Mouse (Mus musculus) limb, embryonic 13.5 days (tissue): ENCODE results near the gene Ptprz1. TPM values are rescaled to one million over a fixed set of nuclear protein-coding genes. Genes with fewer than 3 reads are reported as not detected.

ENCODE experiments used
- ATAC-seq: fragments of 200-750 bp; cut with Nextera tagmentation; 2 replicates; pipeline ENCODE4 v1.8.0; 2017; ENCODE audit warnings: low read depth, moderate number of reproducible peaks, moderate TSS enrichment; ENCODE audit not compliant: low FRiP score
- H3K27ac ChIP-seq: fragments of 300-500 bp; sonication (generic); 2 replicates; pipeline ENCODE4 v1.5.1; 2015; ENCODE audit warnings: inconsistent platforms, mild to moderate bottlenecking, moderate library complexity
- H3K27me3 ChIP-seq: fragments of 300-500 bp; sonication (generic); 2 replicates; pipeline ENCODE4 v1.6.1; 2015; ENCODE audit warnings: mild to moderate bottlenecking, inconsistent platforms
- H3K36me3 ChIP-seq: fragments of 300-500 bp; sonication (generic); 2 replicates; pipeline ENCODE4 v1.6.1; 2015; ENCODE audit warnings: inconsistent platforms, mild to moderate bottlenecking, moderate library complexity
- H3K4me1 ChIP-seq: fragments of 300-500 bp; sonication (generic); 2 replicates; pipeline ENCODE4 v1.6.1; 2015; ENCODE audit warnings: inconsistent platforms
- H3K4me2 ChIP-seq: fragments of 300-500 bp; sonication (generic); replicated peaks from 2 replicates; pipeline ENCODE4 v1.6.1; 2015; ENCODE audit warnings: inconsistent platforms, mild to moderate bottlenecking, moderate library complexity
- H3K4me3 ChIP-seq: fragments of 300-500 bp; sonication (generic); 2 replicates; pipeline ENCODE4 v1.5.1; 2015; ENCODE audit warnings: moderate library complexity, mild to moderate bottlenecking, inconsistent platforms
- H3K9ac ChIP-seq: fragments of 300-500 bp; sonication (generic); 2 replicates; pipeline ENCODE4 v1.6.1; 2015; ENCODE audit warnings: mild to moderate bottlenecking, inconsistent platforms
- H3K9me3 ChIP-seq: fragments of 300-500 bp; sonication (generic); 2 replicates; pipeline ENCODE4 v1.6.1; 2016; ENCODE audit warnings: inconsistent platforms
- WGBS: fragments of 180-500 bp; shearing (Covaris S2); methylation state at CpG from one replicate; pipeline ENCODE4 v1.1.7; 2015; 5-methylcytosine and 5-hydroxymethylcytosine counted together
- polyA plus RNA-seq: library from polyadenylated mRNA; unstranded; fragments of >200 nt; fragmentation: Nextera tagmentation; extraction: Ambion mirVana; gene quantifications from 2 replicates; pipeline ENCODE4 v1.2.1, GENCODE M21; 2015

Gene Ptprz1
- polyA plus RNA-seq, result 6.1 and 8.1 TPM in 2 replicates

DNA sequence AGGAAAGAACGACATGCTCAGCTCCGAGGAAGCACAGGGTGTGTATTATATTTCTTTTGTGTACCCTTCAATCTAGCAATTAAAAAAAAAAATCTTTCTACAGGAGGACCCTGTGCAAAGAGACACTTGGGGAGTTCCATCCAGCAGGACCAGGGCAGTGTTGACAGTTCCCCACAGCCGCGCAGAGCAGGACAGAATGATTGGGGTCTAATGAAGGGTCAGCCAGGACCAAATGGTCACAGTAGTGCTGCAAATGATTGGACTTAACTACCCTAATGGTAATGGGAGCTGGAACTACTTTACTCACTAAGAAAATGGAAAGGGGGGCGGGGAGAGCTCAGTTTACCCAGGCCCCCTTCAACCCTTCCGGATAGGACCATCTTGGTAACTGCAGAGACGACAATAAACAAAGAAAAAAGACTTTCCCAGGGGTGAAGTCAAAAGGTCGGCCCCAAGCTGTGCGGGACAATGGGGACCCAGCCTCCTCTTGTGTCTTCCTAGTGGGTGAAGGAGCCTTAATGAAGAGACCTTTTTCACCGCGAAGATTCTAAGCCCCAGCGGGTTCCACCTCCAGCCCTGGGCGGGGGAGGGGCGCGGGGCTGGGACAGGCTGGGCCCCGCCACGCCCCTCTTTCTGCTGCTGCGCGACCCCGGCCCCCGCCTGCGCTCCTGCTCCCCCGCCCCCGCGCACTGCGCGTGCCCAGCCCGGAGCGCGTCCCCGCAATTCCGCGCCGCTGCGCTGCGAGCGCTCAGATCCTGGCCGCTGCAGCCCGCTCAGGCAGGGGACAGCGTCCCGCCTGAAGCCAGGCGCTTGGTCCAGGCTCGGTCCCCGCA lies at the start of gene Ptprz1:
Ptprz1 (plus strand) TSS at position 722 of the 833 bp plus-strand sequence.
- ATAC-seq, result peak; percentile 91
- H3K4me1 ChIP-seq, result peaks cover 7% of the 10 kb centered on the region; the same call in 1 of the 2 replicates
- H3K27ac ChIP-seq, result no peak within 1 kb of the TSS
- H3K4me2 ChIP-seq, result peak within 1 kb of the TSS; percentile 95
- no peaks in the 10 kb centered on the region for H3K36me3 ChIP-seq
- H3K27me3 ChIP-seq, result peaks cover 18% of the 10 kb centered on the region
- peak within 1 kb of the TSS; percentile 68 for H3K9ac ChIP-seq
- WGBS, result 2% methylated on average over 27 of the region's 44 CpGs
- H3K4me3 ChIP-seq, result peak within 1 kb of the TSS; percentile 57
- H3K9me3 ChIP-seq, result no peaks in the 10 kb centered on the region

DNA sequence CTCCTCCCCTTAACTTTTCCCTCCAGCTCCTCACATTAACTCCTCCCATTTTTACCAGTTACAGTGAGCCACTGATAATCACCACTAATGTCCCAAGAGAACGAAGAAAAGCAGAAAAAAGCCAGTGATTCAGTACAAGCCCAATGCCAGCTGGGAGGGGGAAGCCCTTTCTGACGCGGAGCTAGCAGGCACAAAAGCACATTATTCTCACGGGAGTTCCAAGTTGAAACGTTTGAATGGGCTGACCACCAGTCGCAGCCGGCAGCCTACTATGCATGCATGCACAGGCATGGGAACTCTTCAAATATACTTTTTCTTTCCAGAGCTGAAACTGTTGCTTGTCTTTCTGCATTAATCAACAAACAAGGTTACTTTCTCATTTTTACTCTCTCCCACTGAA lies 41.7 kb upstream of the Ptprz1 start:
- no peak for ATAC-seq
- Histone ChIP-seq H3K27ac (no peak overlapping the region), H3K9ac (no peak overlapping the region), H3K27me3 (no peaks in the 10 kb centered on the region), H3K4me3 (no peak overlapping the region), H3K4me2 (no peak overlapping the region), H3K4me1 (no peaks in the 10 kb centered on the region), H3K36me3 (no peaks in the 10 kb centered on the region), H3K9me3 (no peaks in the 10 kb centered on the region)
- WGBS, result 53% methylated on average over 7 of the region's 7 CpGs

DNA sequence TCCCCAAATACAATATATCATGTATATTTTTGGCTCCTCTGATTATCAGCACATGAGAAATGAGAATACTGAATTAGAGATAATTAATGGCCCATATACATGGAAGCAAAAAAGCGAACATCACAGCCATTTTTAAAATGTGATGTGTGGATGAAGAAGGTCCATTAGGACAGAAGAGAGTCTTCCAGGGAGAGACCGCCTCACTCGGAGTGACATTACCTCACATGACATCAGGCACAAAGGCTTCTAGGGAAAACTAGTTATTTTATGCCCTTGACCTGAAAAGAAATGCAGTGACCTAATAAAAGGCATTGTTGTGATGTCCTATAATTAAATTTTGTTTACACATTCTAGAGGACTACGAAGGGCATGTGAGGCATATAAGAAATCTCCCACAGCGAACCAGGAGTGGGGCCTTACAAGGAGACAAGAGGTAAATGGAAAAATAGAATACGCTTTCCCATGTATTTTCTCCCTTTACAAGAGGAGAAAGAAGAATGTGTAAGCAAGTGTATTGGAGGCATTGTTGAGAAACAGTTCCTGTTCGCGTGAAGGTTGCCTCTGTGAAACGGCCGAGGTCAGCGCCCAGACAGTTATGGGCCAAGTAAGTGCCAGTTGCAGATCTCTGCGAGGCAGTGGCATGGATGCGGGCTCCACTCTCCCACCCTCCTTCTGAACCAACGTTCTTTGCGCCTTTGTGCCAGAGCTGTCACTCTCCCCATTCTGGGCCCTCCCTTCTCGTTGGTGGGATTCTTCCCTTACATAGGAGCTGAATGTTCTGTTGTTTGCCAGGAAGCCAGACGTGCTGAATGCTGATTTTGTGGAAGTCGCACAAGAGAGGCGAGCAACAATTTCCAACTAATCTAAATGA lies 41.0 kb upstream of the Ptprz1 start:
- H3K4me1 ChIP-seq, result no peaks in the 10 kb centered on the region
- no peak overlapping the region for H3K9ac ChIP-seq
- 81% methylated on average over 19 of the region's 19 CpGs for WGBS
- no peak overlapping the region for H3K27ac ChIP-seq
- ATAC-seq, result no peak
- no peak overlapping the region for H3K4me3 ChIP-seq
- no peaks in the 10 kb centered on the region for H3K9me3 ChIP-seq
- no peaks in the 10 kb centered on the region for H3K27me3 ChIP-seq
- no peak overlapping the region for H3K4me2 ChIP-seq
- no peaks in the 10 kb centered on the region for H3K36me3 ChIP-seq

DNA sequence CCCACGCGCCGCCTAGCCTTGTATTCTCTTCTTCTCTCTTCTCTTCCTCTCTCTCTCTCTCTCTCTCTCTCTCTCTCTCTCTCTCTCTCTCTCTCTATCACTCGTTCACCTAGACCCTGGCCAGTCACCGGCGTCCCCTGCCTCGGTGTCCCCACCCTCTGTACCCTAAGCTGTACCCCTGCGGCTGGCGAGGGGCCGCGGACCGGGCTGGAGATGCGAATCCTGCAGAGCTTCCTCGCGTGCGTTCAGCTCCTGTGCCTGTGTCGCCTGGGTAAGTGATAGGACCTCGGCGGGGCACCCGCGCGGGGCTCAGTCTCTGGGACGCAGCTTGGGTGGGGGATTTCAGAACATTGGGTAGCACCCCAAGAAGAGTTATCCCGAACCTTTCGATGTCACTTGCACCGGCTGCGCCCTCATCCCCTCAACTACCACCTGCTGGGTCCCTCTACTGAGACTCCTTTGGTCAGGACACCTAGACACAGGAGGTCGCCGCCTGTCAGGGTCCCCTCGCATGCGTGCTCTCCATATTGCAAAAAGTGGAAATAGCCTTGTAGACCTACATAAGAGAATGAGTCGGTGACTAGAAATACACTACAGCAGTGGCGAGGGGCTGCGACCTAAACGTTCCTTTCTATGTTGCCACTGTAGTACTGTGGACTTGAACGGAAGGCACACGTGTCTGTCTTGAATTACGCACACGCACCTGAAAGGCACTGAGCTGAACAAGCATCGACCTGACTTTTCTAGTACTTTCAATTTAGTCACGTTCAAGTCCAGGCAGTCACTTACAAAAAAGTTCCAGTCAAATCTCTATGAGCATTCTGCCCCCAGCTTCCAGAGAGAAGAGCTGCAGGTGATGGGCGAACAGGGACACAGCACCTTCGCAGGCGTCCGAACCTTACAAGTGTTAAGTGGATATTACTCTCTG lies 576 bp downstream of the Ptprz1 start:
- Histone ChIP-seq H3K36me3 (no peaks in the 10 kb centered on the region), H3K9me3 (no peaks in the 10 kb centered on the region), H3K4me2 (peak overlapping the region; percentile 95), H3K4me3 (peak overlapping the region; percentile 57), H3K27ac (no peak overlapping the region), H3K27me3 (peaks cover 18% of the 10 kb centered on the region), H3K4me1 (peaks cover 7% of the 10 kb centered on the region; the same call in 1 of the 2 replicates), H3K9ac (peak overlapping the region; percentile 68)
- 2% methylated on average over 43 of the region's 45 CpGs for WGBS
- ATAC-seq, result peak; percentile 62

DNA sequence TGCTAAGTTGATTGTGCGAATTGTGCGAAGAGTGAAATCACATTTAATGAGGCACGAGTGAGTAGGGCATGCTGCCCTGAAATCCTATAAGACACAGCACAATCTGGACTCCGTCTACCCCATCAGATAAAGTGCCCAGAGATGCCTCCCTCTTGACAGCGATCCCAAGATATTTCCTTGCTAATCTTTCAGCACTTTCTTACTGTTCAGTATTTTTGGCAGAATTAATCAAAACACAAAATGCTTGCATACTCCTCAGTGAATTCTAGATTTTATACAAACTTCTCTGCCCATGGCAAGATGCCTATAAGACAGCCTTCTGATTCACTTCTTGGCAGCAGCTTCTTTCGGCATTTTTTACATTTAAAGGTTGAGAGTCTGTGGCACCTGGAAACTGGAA lies 12.7 kb downstream of the Ptprz1 start:
- no peak for ATAC-seq
- Histone ChIP-seq H3K9me3 (no peaks in the 10 kb centered on the region), H3K27ac (no peak overlapping the region), H3K4me1 (0 out of 2 replicates have a peak, but pooled peaks cover 4% of the 10 kb centered on the region), H3K9ac (no peak overlapping the region), H3K4me3 (no peak overlapping the region), H3K4me2 (no peak overlapping the region), H3K36me3 (no peaks in the 10 kb centered on the region), H3K27me3 (no peaks in the 10 kb centered on the region)
- WGBS, result 85% methylated on average over 6 of the region's 6 CpGs

DNA sequence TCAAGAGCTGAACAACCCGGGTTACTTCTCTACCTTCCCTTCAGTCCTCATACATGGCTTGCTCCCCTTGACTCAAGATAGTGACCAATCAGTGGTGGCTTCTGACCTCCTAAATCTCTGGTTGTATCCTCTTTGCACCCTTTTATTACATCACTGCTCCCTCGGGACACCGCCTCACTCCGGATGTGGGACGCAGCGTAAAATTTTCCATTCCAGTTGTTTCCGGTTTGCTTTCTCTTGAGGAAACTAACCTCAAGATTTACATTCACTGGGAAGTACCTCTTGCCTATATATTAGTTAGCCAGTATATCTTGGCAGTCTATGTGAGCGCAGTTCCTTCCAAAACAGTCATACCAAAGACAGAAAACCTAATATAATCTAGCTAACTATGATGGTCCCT lies 14.0 kb downstream of the Ptprz1 start:
- WGBS, result 91% methylated on average over 8 of the region's 8 CpGs

DNA sequence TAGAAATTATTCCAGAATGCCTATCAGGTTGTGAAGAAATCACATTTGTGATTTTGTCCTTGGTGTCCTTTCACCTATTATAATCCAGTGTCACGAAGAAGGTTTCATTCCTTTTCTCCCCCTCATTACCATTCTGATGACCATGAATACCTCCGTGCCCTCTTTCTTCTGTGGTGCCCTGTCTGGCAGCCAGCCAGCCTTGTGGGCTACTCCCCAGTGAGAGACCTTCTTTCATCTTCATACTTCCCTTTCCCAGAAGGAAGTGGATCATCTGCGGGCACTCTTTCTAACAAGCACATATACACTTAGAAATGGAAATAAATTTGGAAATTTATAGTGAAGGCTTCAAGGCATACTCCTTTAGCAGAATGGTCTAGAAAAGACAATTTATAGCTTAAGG lies 26.7 kb downstream of the Ptprz1 start:
- Histone ChIP-seq H3K4me3 (no peak overlapping the region), H3K27me3 (no peaks in the 10 kb centered on the region), H3K9ac (no peak overlapping the region), H3K4me2 (no peak overlapping the region), H3K9me3 (no peaks in the 10 kb centered on the region), H3K36me3 (no peaks in the 10 kb centered on the region), H3K27ac (no peak overlapping the region), H3K4me1 (no peaks in the 10 kb centered on the region)
- WGBS, result 60% methylated on average over 3 of the region's 3 CpGs
- no peak for ATAC-seq

More for the DNA sequence above, 14.0 kb downstream of the Ptprz1 start:
- Histone ChIP-seq H3K4me3 (no peak overlapping the region), H3K4me1 (0 out of 2 replicates have a peak, but pooled peaks cover 4% of the 10 kb centered on the region), H3K9me3 (no peaks in the 10 kb centered on the region), H3K36me3 (no peaks in the 10 kb centered on the region), H3K27ac (no peak overlapping the region), H3K27me3 (no peaks in the 10 kb centered on the region), H3K4me2 (no peak overlapping the region), H3K9ac (no peak overlapping the region)
- no peak for ATAC-seq

DNA sequence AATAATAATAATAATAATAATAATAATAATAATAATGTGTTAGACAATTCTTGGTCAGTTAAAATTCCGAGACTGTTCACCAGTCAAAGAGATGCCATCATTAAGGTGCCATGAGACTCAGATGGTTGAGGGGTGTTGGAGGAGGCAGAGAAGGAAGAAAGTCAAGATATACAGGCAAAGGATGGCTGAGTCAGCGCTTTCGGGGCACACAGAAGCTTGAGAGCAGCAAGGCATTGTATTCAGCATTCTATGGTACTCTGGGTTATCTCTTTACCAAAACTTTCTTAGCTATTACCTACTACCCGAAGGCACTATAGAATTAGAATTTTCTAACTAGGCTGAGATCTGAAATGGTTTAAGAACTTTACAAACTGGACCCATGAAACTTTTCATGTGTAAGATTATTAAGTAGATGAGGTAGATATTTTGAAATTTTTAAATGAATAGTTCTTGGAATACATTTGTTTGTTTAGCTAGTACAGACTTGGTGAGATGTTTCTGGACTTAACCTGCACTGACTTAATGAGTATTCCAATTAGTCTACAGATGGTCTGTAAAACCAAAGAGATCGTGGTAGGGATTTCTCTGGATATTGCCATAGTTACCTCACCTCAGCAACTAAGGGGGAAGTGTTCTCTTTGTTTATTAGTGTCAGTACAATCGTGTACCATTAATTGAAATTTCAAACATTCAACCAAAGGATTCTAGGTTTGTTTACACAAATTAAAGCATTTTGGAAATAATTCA lies 33.4 kb downstream of the Ptprz1 start:
- Histone ChIP-seq H3K27ac (no peak overlapping the region), H3K9ac (no peak overlapping the region), H3K4me2 (no peak overlapping the region), H3K36me3 (no peaks in the 10 kb centered on the region), H3K9me3 (no peaks in the 10 kb centered on the region), H3K27me3 (no peaks in the 10 kb centered on the region), H3K4me3 (no peak overlapping the region), H3K4me1 (no peaks in the 10 kb centered on the region)
- 77% methylated on average over 6 of the region's 6 CpGs for WGBS
- ATAC-seq, result no peak

DNA sequence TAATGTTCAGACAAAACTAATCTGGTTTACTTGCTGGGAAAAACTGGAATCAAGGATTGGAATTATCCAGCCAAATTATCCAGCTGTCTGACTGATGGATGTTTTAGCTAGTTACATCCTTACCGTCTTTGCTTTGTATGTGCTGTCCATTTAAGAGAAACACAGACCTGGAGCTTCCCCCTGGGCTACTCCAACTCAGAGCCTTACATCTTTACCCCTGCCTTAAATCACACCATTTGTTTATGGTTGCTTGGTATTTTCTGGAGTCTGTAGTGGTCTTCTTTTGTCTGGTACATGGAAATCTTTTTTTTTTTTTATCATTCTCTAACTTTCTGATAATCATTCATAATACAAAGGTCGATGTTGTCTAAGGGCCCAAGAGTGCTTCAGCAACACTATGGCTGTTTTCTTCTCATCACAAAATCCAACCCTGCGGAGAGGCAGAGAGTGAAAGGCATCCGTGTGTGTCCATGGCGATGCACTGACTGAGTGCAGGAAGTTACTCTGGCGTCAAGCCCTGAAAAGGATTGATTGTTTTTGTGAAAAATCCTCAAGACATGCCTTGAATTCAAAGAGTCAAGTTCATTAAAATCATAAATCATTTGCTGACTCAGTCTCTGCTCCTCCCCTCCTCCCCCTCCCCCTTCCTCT lies 34.1 kb downstream of the Ptprz1 start:
- 48% methylated on average over 6 of the region's 6 CpGs for WGBS
- H3K4me1 ChIP-seq, result no peaks in the 10 kb centered on the region
- no peak overlapping the region for H3K4me3 ChIP-seq
- H3K27ac ChIP-seq, result no peak overlapping the region
- ATAC-seq, result no peak
- H3K9ac ChIP-seq, result no peak overlapping the region
- H3K9me3 ChIP-seq, result no peaks in the 10 kb centered on the region
- no peaks in the 10 kb centered on the region for H3K36me3 ChIP-seq
- H3K27me3 ChIP-seq, result no peaks in the 10 kb centered on the region
- no peak overlapping the region for H3K4me2 ChIP-seq

DNA sequence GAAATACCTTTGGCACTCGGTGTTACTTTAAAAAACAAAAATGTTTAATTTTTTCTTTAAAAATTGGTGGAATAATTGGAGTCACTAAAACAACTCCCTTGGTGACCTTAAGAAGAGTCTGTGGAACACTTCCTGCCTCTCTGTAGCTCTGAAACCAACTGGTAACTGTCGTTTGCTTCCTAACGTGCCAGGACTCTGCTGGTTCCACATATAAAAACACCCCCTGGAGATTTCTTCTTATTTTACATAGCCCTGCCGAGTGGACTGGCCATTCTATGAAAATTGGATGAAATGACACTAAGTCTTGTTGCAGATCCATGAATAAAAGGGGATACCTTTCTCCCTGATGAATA lies 34.6 kb downstream of the Ptprz1 start:
- no peak overlapping the region for H3K4me3 ChIP-seq
- no peak for ATAC-seq
- no peak overlapping the region for H3K4me2 ChIP-seq
- no peaks in the 10 kb centered on the region for H3K4me1 ChIP-seq
- H3K36me3 ChIP-seq, result no peaks in the 10 kb centered on the region
- H3K9me3 ChIP-seq, result no peaks in the 10 kb centered on the region
- H3K9ac ChIP-seq, result no peak overlapping the region
- WGBS, result 13% methylated on average over 4 of the region's 4 CpGs
- no peak overlapping the region for H3K27ac ChIP-seq
- H3K27me3 ChIP-seq, result no peaks in the 10 kb centered on the region

DNA sequence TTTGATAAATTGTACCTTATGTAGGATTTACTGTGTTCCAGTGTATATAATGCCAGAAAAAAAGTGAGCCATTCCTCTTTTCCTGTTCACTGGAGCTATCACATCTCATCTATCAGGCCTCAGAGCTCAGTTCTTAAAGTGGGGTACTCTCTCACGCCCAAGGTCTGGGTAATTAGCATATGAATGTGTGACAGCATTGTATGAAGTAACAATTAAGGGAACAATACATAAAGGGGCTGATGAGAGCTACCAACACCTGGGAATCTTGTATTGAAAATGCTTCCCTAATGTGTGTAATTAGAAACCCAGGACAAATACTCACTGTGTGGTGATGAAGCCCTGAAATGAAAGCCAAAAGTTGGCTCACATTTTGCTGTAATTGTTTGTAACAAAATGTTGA lies 47.6 kb downstream of the Ptprz1 start:
- WGBS, result 23% methylated on average over 1 of the region's 1 CpGs
- no peak for ATAC-seq
- no peak overlapping the region for H3K9ac ChIP-seq

More for the DNA sequence above, 47.6 kb downstream of the Ptprz1 start:
- Histone ChIP-seq H3K4me2 (no peak overlapping the region), H3K4me3 (no peak overlapping the region), H3K9me3 (no peaks in the 10 kb centered on the region), H3K36me3 (no peaks in the 10 kb centered on the region), H3K27me3 (no peaks in the 10 kb centered on the region), H3K4me1 (no peaks in the 10 kb centered on the region), H3K27ac (no peak overlapping the region)
